Mouse (Mus musculus) left cerebral cortex, adult 18-20 months (tissue): ENCODE measurements around the gene Zmiz1. TPM values are rescaled to one million over a fixed set of nuclear protein-coding genes. Genes with fewer than 3 reads are reported as not detected.

ENCODE experiments used
- microRNA-seq, 2 experiments: library from miRNA; unstranded; fragments of <30 nt; microRNA quantifications; one replicate each; pipeline ENCODE4 v1.2.0; 2021
- total RNA-seq, 2 experiments: library from RNA; stranded (reverse); gene quantifications; 2 replicates each; pipeline ENCODE4 v1.2.3; 2021

Zmiz1 gene
- total RNA-seq, 2 experiments from 2014 or later = 89.2 to 100 TPM

Small RNA genes lying within 50 kb of the gene (microRNA-seq; reads per million reads assigned to microRNA genes)
- gene Mir3075 = 0 reads per million in 2 experiments

Other genes starting within 250 kb of the Zmiz1 start
- 10 to 100 TPM; 25.4 to 25.6 TPM for gene Ppif, start 235.0 kb downstream of the Zmiz1 start, total RNA-seq